Mouse (Mus musculus): Measurements from ENCODE around the gene Lgmn.

The Lgmn gene

DNA sequence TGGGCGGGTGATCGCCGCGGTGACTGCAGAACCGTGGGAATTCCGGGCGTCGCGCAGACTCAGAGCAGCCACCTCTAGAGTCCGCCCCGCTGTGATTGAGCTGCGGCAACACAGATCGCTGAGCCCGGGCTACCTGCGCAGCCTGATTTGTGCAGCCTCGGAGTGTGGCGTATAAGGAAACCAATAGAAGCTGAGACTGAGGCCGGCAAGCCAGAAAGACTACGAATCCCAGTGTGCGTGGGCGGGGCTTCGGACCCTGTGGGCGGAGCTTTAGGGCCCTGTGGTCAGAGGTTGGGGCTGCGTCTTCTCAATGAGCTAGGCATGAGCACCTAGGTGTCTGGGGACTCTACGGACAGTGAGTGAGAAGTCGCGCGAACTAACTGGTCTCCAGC lies at the start of gene Lgmn:
Gene Lgmn, minus strand, starts transcription at position 182 of the 392 bp plus-strand sequence.
- peak; percentile 100 for DNase-seq

DNA sequence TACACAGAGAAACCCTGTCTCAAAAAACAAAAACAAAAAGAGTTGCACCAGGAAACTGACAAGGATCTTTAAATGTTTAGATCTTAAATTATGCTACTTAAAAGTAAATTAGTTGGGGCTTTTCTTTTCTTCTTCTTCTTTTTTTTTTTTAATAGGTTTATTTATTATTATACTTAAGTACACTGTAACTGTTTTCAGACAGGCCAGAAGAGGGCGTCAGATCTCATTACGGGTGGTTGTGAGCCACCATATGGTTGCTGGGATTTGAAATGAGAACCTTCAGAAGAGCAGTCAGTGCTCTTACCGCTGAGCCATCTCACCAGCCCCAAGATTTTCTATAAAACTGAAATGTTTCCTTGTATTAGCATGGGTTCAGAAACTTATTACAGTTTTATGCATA lies 45.3 kb upstream of the Lgmn start:
- no peak for DNase-seq

GRCm38 (mm10) chr12:102480481-102480880 lies 40.9 kb upstream of the Lgmn start:
- DNase-seq = no peak

GRCm38 (mm10) chr12:102474411-102474810 lies 34.8 kb upstream of the Lgmn start:
- no peak for DNase-seq

DNA sequence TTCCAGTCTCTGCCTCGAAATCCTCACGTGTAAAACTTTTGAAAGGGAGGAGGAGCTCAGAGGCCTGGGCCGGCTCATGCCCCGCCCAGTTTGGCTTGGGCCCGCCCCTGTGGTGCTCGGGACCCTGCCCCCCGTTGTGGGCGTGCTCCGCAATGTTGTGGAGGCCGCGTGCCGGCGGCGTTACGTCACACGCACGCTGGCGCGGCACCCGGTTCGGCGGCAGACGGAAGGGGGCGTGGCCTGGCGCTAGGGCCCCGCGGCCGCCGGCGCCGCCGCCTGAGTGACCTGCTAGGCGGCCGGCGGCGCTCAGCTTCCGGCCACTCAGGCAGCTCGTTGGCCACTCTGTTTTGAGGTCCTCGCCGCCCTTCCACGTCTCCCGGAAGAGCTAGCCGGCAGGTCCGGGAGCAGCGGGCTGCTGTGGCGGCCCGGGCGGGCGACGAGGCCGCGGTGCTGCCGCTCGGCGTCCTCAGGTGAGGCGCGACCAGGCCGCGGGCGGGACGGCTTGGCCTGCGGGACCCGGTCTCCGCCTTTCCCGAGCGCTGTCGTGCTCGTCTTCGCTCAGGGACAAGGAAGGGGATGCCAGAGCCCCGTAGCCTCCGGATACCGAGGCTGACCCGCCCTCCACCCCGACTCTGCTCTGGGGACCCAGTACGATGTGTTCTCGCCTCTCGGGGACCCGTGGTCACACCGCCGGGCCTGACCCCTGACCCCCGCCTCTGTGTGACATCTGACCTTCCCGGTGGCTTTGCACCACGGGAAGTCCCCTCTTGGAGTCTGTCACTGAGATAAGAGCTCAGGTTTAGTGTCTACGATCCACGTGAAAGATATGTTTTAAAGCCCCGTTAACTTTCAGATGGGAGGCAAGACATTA lies 29.5 kb upstream of the Lgmn start, which contains the start of gene Golga5:
Gene Golga5, plus strand, starts transcription at position 242 of the 871 bp plus-strand sequence.
- peak; percentile 96 to 98 for DNase-seq

DNA sequence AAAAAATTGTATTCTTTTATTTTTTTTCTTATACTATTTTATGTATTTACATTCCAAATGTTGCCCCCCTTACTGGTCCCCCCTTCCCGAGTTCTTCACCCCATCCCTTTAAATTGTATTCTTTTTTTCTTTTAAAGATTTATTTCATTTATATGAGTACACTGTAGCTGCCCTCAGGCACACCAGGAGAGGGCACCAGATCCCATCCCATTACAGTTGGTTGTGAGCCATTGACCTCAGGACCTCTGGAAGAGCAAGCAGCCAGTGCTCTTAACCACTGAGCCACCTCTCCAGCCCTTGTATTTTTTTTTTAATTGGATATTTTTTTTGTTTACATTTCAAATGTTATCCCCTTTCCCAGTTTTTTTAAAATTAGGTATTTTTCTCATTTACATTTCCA lies 28.5 kb upstream of the Lgmn start:
- DNase-seq = peak; percentile 21 to 25

DNA sequence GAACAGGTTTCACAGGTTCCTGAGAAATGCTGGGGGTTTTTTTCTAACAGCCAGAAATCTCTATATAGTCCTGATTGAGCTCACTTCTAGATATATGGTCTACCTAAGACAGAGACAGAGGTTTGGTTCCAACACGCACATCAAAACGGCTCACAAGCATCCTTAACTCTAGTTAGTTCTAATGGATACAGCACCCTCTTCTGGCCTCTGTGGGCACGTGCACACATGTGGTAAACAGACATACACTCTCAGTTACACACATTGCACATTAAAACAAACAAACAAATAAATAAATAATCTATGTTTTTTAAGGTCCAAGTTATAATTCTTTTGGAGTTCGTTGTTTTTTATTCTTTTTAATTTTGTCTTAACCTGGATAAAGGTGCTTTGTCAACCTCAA lies 25.0 kb upstream of the Lgmn start:
- DNase-seq = no peak

- no peak for DNase-seq
Observed at GRCm38 (mm10) chr12:102461177-102461576, 21.6 kb upstream of the Lgmn start.

- no peak for DNase-seq
Observed at GRCm38 (mm10) chr12:102460014-102460413, 20.4 kb upstream of the Lgmn start.

- DNase-seq = no peak
Observed at GRCm38 (mm10) chr12:102456467-102457193, 17.0 kb upstream of the Lgmn start.

DNA sequence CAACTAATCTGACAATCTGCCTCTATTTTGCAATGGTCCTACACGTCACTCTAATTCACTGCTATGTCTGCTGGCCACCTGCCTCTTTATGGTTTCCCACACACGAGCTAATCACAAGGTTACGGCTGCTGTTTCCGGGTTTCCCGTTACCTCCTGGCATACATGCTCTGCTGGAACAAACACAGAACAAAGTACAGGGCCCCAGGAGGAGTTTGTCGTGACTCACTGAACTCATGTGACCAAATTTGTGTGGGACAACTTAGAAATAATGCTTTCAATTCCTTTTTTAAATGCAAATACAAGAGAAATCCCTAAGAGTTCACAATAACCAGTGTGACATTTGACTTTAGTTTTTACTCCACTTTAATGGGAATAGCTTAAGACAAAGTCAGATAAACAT lies 14.0 kb upstream of the Lgmn start:
- no peak for DNase-seq

DNA sequence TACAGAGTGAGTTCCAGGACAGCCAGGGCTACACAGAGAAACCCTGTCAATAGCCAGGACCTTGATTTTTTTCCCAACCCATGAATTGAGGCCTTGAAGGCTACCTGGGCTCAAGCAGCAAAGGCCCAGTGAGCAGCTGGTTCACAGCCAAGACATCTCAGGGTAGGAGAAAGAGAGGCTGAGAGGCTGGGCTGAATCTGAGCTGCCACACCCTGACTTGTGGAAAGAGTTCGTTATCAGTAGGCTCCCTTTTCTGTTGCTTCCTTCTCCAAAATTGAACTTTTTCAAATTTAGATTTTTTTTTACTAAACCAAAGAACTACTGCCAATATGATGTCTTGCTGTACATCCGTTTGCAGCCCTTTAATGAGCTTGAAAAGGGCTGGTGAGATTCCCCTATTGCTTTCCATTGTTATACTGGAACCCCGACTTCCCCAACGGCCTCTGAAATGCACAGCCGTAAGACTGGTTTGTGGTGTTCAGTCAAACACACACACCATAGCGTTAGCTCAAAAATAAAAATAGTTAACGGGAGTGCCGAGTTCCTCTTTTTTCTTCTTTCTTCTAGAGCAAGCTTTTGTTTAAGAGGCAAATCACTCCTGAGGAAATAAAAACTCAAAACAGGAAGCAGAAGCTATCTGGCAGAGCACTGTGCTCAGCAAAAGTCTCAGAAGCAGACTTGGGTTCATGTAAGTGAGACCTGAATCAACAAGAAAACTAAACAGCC lies 11.7 kb upstream of the Lgmn start:
- no peak for DNase-seq

DNA sequence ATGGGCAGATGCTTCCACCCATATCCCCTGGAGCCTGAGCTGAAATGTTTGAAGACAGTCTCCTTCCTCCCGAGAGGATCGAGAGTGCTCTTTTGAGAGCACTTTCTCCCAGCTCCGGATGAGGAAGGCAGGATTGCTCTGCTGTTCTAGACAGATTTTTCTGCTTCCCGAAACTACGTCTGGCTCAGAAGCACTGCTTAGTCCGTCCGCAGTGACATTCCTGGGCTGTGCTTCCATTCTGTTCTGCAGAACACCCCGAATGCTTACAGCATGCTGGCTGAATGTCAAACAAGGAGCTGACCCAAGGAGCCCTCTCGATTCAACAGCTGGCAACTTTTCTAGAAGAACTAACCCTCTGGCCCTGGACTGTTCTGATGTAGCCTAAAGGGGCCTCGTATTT lies 10.8 kb upstream of the Lgmn start:
- no peak for DNase-seq

DNA sequence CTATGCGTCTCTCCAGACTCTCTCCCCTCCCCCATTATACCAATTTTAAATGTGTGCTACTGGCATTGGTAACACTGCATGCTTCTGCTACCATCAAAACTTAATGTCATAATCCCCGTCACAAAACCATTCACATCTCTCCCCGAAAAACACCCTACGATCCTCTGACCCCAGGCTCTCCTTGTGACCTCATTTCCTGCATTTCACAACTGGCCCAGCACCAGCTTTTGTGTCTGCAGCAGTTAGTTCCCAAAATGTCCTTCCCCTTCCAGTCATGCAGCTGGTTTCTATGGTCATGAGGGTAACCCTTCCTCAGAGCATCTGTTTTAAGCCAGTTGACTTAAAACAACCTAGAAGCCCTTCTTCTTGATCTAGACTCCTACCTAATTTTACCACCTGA lies 5.8 kb upstream of the Lgmn start:
- DNase-seq = no peak

- DNase-seq = no peak
Observed at GRCm38 (mm10) chr12:102443676-102444075, 4.1 kb upstream of the Lgmn start.

DNA sequence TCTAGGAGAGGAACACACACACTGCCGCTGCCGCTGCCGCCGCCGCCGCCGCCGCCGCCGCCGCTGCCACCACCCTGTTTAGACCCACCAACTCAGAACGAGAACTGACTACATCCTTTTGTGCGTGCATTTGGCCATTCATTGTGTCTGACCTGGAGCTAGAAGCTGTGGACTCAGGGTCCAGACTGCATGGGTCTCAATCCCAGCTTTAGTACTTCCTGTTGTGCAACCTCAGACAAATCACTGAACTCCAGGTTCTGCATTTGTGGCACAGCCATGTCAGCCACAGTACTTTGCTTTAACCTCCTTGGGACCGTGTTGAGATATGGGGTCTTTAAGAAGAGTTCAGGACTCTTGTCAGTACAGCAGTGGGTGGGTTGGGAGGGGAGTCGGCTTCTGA lies 3.0 kb upstream of the Lgmn start:
- DNase-seq = no peak

- DNase-seq = no peak
Observed at GRCm38 (mm10) chr12:102441141-102441540, 1.5 kb upstream of the Lgmn start.

DNA sequence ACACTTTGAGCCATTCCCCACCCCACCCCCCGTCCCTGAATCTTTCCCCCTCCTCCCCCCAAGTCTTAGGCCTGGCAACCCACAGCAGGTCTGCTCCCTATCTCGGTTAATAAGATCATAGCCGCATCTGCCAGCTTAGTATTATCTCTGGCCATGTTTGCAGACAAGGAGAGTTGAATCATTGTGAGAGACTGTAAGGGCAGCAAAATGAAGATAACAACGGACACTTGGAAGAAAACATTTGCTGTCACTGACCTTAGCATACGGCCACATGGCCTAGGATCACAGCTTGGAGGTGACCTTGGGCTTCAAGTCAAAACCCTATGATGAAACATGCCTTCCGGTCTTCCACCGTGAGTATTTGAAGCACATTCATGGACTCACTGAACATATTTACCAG lies 938 bp upstream of the Lgmn start:
- no peak for DNase-seq

DNA sequence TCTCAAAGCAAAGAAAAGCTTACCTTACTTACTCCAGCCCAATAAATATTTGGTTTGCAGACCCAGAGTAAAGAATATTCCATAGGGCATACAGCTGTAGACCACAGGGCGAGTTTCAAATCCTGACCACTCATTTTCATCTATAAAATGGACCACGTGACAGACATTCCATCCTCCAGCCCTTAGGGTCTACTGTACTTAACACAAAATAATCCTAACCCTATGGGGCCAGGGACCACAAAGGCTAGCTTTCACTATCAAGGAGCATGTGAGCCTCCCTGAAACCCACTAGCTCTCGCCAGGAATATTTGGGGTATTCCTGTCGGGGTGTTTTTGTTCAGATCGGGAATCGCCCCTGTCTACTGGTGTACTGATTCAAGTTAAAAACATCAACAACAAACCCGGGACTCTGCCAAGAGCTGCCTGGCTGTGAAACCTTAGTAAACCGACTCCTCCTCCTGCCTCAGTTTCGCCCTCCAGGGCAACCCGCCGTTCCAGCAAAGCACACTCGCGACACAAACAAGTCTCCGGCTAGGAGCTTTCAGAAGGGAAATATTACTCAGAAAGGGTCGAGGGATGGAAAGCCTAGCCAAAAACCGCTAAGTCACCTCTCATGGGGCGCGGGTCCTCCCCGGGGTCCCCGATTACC lies 506 bp downstream of the Lgmn start:
- no peak for DNase-seq

DNA sequence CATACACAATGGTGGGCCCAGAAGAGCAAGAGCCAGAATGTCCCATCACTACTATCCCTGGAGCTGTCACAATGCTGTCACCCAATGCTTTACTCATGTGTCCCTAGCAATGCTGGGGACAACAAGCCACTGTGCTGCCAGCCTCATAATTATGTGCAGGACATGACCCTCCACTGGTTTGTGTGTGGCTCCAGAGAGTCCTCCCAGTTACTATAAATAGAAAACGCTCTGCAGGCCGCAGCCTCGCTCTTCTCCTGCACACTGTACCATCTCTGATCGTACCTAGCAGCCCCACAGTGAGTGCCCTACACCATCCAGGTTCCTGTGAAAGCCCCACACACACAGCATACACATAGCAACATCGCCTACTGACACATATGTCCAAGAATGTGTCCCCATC lies 1.7 kb downstream of the Lgmn start:
- no peak for DNase-seq

DNA sequence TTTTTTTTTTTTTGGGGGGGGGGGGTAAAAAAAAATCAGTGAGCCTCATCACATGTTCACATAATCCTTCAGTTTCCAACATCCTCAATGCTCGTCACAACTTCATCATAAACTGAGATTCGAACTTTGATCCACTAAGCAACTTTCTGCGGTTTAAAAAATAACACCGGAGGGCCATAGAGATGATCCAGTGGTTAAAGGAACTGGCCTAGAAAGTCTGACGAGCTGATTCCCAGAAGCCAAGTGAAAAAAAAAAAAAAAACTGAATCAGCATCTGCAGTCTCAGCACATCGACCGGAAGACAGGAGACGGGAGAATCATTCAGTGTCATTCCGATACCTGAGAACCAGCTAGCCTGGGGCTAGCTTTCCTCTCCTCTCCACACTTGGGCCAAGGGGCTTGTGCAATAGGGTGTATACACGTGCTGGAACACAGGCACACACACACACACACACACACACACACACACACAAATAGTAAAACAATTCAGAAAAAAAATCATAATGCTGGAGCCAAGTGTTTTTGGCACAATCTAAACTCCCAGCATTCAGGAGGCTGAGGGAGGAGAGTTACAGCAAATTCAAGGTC lies 2.6 kb downstream of the Lgmn start:
- no peak for DNase-seq

DNA sequence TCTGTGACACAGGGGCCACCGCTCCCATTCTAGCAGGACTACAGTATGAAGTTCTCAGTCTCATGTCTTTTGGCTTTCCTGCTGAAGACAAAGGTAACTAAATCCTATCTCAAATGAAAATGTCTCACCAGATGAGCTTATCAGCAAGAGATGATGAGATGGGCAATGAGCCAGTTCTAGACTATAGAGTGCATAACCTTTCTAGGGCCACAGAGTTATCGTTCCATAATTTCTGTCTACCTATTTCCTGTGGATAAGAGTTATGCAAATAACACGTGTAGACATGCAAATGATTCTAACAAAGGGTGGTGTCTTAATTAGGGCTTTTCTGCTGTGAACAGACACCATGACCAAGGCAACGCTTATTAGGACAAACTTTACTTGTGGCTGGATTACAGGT lies 5.5 kb downstream of the Lgmn start:
- no peak for DNase-seq

DNA sequence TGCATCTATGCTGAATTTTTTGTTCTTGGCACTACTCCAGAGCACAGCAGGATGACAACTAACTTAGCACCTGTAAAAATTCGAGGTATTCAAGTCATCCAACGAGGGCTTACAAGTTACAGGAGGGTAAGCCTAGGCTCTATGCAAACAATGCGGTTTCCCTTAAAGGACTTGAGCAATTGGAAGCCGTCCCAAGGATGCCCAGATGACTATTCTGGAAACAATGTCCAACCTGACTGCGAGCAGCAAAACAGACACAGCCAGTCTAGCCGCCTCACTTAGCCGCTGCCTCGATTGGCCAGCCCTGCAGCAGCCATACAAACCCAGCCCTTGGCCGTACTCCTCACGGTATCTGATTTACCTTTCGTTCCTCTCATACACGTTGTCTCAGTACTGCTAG lies 7.4 kb downstream of the Lgmn start:
- DNase-seq = no peak
